In the genomic region with DNA sequence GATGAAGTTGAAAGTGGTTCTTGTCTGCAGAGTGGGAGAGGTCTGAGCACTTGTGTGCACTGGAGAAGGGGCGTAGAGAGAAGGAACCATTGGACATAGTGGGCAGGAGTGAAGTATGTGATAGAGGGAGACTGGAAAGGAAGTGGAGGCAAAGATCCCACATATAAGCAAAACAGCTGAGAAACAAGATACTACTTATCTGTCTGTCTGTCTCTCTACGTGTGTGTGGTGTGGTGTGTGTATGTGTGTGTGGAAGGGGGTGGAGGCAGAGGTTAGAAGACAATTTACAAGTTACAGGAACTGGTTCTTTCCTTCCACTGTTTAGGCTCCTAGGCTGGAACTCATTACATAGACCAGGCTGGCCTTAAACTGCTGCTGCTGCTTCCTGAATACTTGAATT, we compare ENCODE assay signal across 20 mouse cellular contexts. TPM values are rescaled to one million over a fixed set of nuclear protein-coding genes. Genes with fewer than 3 reads are reported as not detected.
DNase-seq lines count a peak whose midpoint lies in the region; ATAC-seq and TF ChIP-seq lines count a peak whose summit lies in the region.
"Had no signal": no experiment of that assay in that cellular context is flagged by ENCODE, and none has a peak within 500 bp of the region (broad histone marks: within the 10 kb centered on the region; RNA-seq: fewer than 3 reads in every experiment).

No protein-coding gene starts in this region.

- TF ChIP-seq RAD21 in MEL (IDR thresholded peaks at IDR 0.05; ENCODE audit: low read depth, low read length) = no peak

- no peaks in the 10 kb centered on the region for H3K27me3 ChIP-seq in liver, embryonic 11.5 days (replicated peaks; ENCODE audit: control insufficient read depth, insufficient read depth, low read length)
- no peaks in the 10 kb centered on the region for H3K27me3 ChIP-seq in liver, embryonic 12.5 days (replicated peaks)
- no peaks in the 10 kb centered on the region for H3K27me3 ChIP-seq in MEL (ENCODE audit: control insufficient read depth in 1 of 2, insufficient read depth in 2 of 2, low read length in 2 of 2)
- H3K27me3 ChIP-seq: embryonic facial prominence, embryonic 12.5 days; forebrain, embryonic 13.5 days; forebrain, embryonic 15.5 days had no signal

- H3K4me3 ChIP-seq in liver, embryonic 11.5 days (ENCODE audit: low read depth, low read length) = no peak overlapping the region
- no peak overlapping the region for H3K4me3 ChIP-seq in liver, embryonic 12.5 days
- no peak overlapping the region for H3K4me3 ChIP-seq in MEL (ENCODE audit: control insufficient read depth in 1 of 2, insufficient read depth in 1 of 2, low read depth in 2 of 2, low read length in 2 of 2)
- H3K4me3 ChIP-seq: embryonic facial prominence, embryonic 10.5 days; embryonic facial prominence, embryonic 12.5 days; forebrain, embryonic 13.5 days; forebrain, embryonic 15.5 days had no signal

- no peaks in the 10 kb centered on the region for H3K79me2 ChIP-seq in MEL (ENCODE audit: control insufficient read depth, insufficient read depth, low read length, poor library complexity)

- peak in 1 of 2 experiments; percentile 31; a peak in 1 of 4 replicates for TF ChIP-seq EP300 in MEL (IDR thresholded peaks at IDR 0.05; ENCODE audit: low read depth in 1 of 2, low read length in 2 of 2)

- no peak overlapping the region for H3K27ac ChIP-seq in liver, embryonic 11.5 days (ENCODE audit: low read depth, low read length)
- no peak overlapping the region for H3K27ac ChIP-seq in liver, embryonic 12.5 days
- no peak overlapping the region for H3K27ac ChIP-seq in MEL (ENCODE audit: control insufficient read depth, low read depth, low read length)
- H3K27ac ChIP-seq: embryonic facial prominence, embryonic 10.5 days; embryonic facial prominence, embryonic 12.5 days; forebrain, embryonic 13.5 days; forebrain, embryonic 15.5 days had no signal

- no peaks in the 10 kb centered on the region for H3K4me1 ChIP-seq in liver, embryonic 11.5 days (replicated peaks; ENCODE audit: control insufficient read depth, insufficient read depth, low read length)
- H3K4me1 ChIP-seq in liver, embryonic 12.5 days = no peaks in the 10 kb centered on the region
- peaks cover 0 to 6% of the 10 kb centered on the region in 2 experiments; a peak in 2 of 4 replicates for H3K4me1 ChIP-seq in MEL (ENCODE audit: control insufficient read depth in 1 of 2, insufficient read depth in 2 of 2, low read length in 2 of 2)
- H3K4me1 ChIP-seq: embryonic facial prominence, embryonic 10.5 days; embryonic facial prominence, embryonic 12.5 days; forebrain, embryonic 13.5 days; forebrain, embryonic 15.5 days had no signal

- no peaks in the 10 kb centered on the region for H3K9me3 ChIP-seq in liver, embryonic 11.5 days (ENCODE audit: control insufficient read depth, low read length)
- H3K9me3 ChIP-seq in liver, embryonic 12.5 days (replicated peaks) = no peaks in the 10 kb centered on the region
- H3K9me3 ChIP-seq in MEL (replicated peaks; ENCODE audit: insufficient read depth, low read length) = no peaks in the 10 kb centered on the region
- H3K9me3 ChIP-seq: embryonic facial prominence, embryonic 10.5 days; embryonic facial prominence, embryonic 12.5 days; forebrain, embryonic 13.5 days; forebrain, embryonic 15.5 days; G1E had no signal

- H3K36me3 ChIP-seq in liver, embryonic 11.5 days (ENCODE audit: control insufficient read depth, insufficient read depth, low read length) = no peaks in the 10 kb centered on the region
- no peaks in the 10 kb centered on the region for H3K36me3 ChIP-seq in liver, embryonic 12.5 days
- 0 out of 4 replicates have a peak, but pooled peaks cover 0 to 3% of the 10 kb centered on the region in 2 experiments for H3K36me3 ChIP-seq in MEL (ENCODE audit: control insufficient read depth in 1 of 2, insufficient read depth in 2 of 2, low read length in 2 of 2)
- H3K36me3 ChIP-seq: embryonic facial prominence, embryonic 10.5 days; embryonic facial prominence, embryonic 12.5 days; forebrain, embryonic 15.5 days; G1E had no signal

- no peak for TF ChIP-seq POLR2A in MEL (IDR thresholded peaks at IDR 0.05; ENCODE audit: control insufficient read depth in 1 of 2, insufficient read depth in 1 of 2, low read depth in 1 of 2, low read length in 2 of 2, poor library complexity in 1 of 2)

- H3K9ac ChIP-seq in liver, embryonic 11.5 days (ENCODE audit: low read depth, low read length) = no peak overlapping the region
- no peak overlapping the region for H3K9ac ChIP-seq in liver, embryonic 12.5 days
- no peak overlapping the region for H3K9ac ChIP-seq in MEL (ENCODE audit: control insufficient read depth, low read depth, low read length, poor library complexity, severe bottlenecking)
- H3K9ac ChIP-seq: embryonic facial prominence, embryonic 12.5 days; forebrain, embryonic 13.5 days; forebrain, embryonic 15.5 days; forebrain, postnatal 0 days had no signal

- no peak for ATAC-seq in liver, embryonic 11.5 days (replicated peaks; ENCODE audit: low FRiP score)
- ATAC-seq in liver, embryonic 12.5 days = no peak
- peak; percentile 44; the same call in 1 of the 2 replicates for ATAC-seq in megakaryocyte-erythroid progenitor cell, adult 5-6 weeks (replicated peaks; ENCODE audit: low FRiP score, low TSS enrichment, poor library complexity, severe bottlenecking)
- ATAC-seq: forebrain, embryonic 13.5 days; forebrain, embryonic 15.5 days; forebrain, postnatal 0 days had no signal

- WGBS in liver, embryonic 11.5 days = 59% methylated on average over 2 of the region's 2 CpGs
- 36% methylated on average over 2 of the region's 2 CpGs for WGBS in liver, embryonic 12.5 days (ENCODE audit: insufficient replicate concordance)

- peak; percentile 16 for DNase-seq in liver, embryonic 11.5 days (ENCODE audit: low spot score)
- DNase-seq in MEL (ENCODE audit: low read depth, low spot score) = peak; percentile 40
- DNase-seq in kidney, adult 11 months = no peak
- no peak for DNase-seq in spleen, adult 12 weeks (ENCODE audit: low spot score)
- DNase-seq: adrenal gland, adult 2 months; adrenal gland, postnatal 10 days; adrenal gland, postnatal 25 days; cerebellum, adult 11 months; cerebellum, adult 2 months; cerebellum, adult 9-10 months; cerebellum, postnatal 10 days; cerebellum, postnatal 25 days; forebrain, postnatal 0 days had no signal

- H3K4me2 ChIP-seq in liver, embryonic 11.5 days = no peak overlapping the region
- H3K4me2 ChIP-seq in liver, embryonic 12.5 days = no peak overlapping the region
- H3K4me2 ChIP-seq: embryonic facial prominence, embryonic 12.5 days; forebrain, embryonic 13.5 days; forebrain, embryonic 15.5 days had no signal

- no peak for TF ChIP-seq CTCF in MEL (IDR thresholded peaks at IDR 0.05 in 2 of 3, conservative IDR thresholded peaks at IDR 0.05 in 1 of 3; ENCODE audit: control insufficient read depth in 1 of 3, insufficient read depth in 1 of 3, low read depth in 2 of 3, low read length in 3 of 3, poor library complexity in 1 of 3, severe bottlenecking in 1 of 3)

TF ChIP-seq in MEL, 35 proteins besides CTCF, POLR2A, EP300 and RAD21:
- no peak for TF ChIP-seq CHD2 (IDR thresholded peaks at IDR 0.05; ENCODE audit: low read length)
- no peak for TF ChIP-seq POLR2AphosphoS2 (IDR thresholded peaks at IDR 0.05; ENCODE audit: low read length)
- peak; percentile 84 for TF ChIP-seq ETS1 (IDR thresholded peaks at IDR 0.05; ENCODE audit: low read depth, low read length)
- no peak for TF ChIP-seq UBTF (IDR thresholded peaks at IDR 0.05; ENCODE audit: borderline replicate concordance, insufficient read depth, low read depth, low read length)
- peak; percentile 56 for TF ChIP-seq GATA1 (IDR thresholded peaks at IDR 0.05; ENCODE audit: low read depth, low read length)

RNA-seq across cellular contexts. Expression of gene Ago1, which starts 16.7 kb away (rescaled TPM):
- 4.1 and 4.9 TPM in 2 replicates for polyA plus RNA-seq in liver, embryonic 11.5 days (2014; fragmentation: Nextera tagmentation; extraction: Ambion mirVana)
- polyA plus RNA-seq in liver, embryonic 12.5 days (2016; fragmentation: Nextera tagmentation; extraction: Ambion mirVana) = 1.4 and 1.7 TPM in 2 replicates
- 5.4 and 6.0 TPM in 2 replicates for total RNA-seq in MEL (2012; rRNA removed)
- 100 to 1,000 TPM in 1 of 2 experiments, 10 to 100 TPM in 1; 15.4 to 312 TPM for polyA plus RNA-seq in MEL (2012; ENCODE audit: insufficient read depth in 1 of 2, insufficient read length in 2 of 2, low read depth in 1 of 2, low replicate concordance in 2 of 2, missing spikeins in 1 of 2)
- total RNA-seq in megakaryocyte-erythroid progenitor cell, adult 5-6 weeks (2014; fragmentation: Nextera tagmentation) = 35.3 and 42.6 TPM in 2 replicates
- total RNA-seq in megakaryocyte-erythroid progenitor cell, adult 5-6 weeks (2017) = 23.3 and 32.2 TPM in 2 replicates

RNA-seq across cellular contexts. Expression of gene Ago4, which starts 48.2 kb away (rescaled TPM):
- 0.29 and 0.30 TPM in 2 replicates for polyA plus RNA-seq in liver, embryonic 11.5 days (2014; fragmentation: Nextera tagmentation; extraction: Ambion mirVana)
- 0.23 and 0.37 TPM in 2 replicates for polyA plus RNA-seq in liver, embryonic 12.5 days (2016; fragmentation: Nextera tagmentation; extraction: Ambion mirVana)
- total RNA-seq in MEL (2012; rRNA removed) = 0.39 and 0.42 TPM in 2 replicates
- 1 to 10 TPM in 1 of 2 experiments, not detected in 1; 1.8 TPM for polyA plus RNA-seq in MEL (2012; ENCODE audit: insufficient read depth in 1 of 2, insufficient read length in 2 of 2, low read depth in 1 of 2, low replicate concordance in 2 of 2, missing spikeins in 1 of 2)
- 0.90 and 1.0 TPM in 2 replicates for total RNA-seq in megakaryocyte-erythroid progenitor cell, adult 5-6 weeks (2014; fragmentation: Nextera tagmentation)
- total RNA-seq in megakaryocyte-erythroid progenitor cell, adult 5-6 weeks (2017) = 2.0 and 3.5 TPM in 2 replicates
- polyA plus RNA-seq: G1E had no signal

RNA-seq across cellular contexts. Expression of gene Ago3, which starts 55.7 kb away (rescaled TPM):
- 9.2 and 15.2 TPM in 2 replicates for polyA plus RNA-seq in liver, embryonic 11.5 days (2014; fragmentation: Nextera tagmentation; extraction: Ambion mirVana)
- 8.1 and 8.2 TPM in 2 replicates for polyA plus RNA-seq in liver, embryonic 12.5 days (2016; fragmentation: Nextera tagmentation; extraction: Ambion mirVana)
- total RNA-seq in MEL (2012; rRNA removed) = 6.0 and 7.3 TPM in 2 replicates
- 1 to 10 TPM in 1 of 2 experiments, not detected in 1; 7.9 TPM for polyA plus RNA-seq in MEL (2012; ENCODE audit: insufficient read depth in 1 of 2, insufficient read length in 2 of 2, low read depth in 1 of 2, low replicate concordance in 2 of 2, missing spikeins in 1 of 2)
- total RNA-seq in megakaryocyte-erythroid progenitor cell, adult 5-6 weeks (2014; fragmentation: Nextera tagmentation) = 18.0 and 31.5 TPM in 2 replicates
- total RNA-seq in megakaryocyte-erythroid progenitor cell, adult 5-6 weeks (2017) = 3.0 and 20.2 TPM in 2 replicates

Comparison
In these comparisons a context has a peak if more than half of its experiments do, and no peak if none do; other contexts are left out.
1. DNase-seq: peak in liver, embryonic 11.5 days (single experiment) and MEL (single experiment); none in kidney, adult 11 months (single experiment) and spleen, adult 12 weeks (single experiment).